Mouse (Mus musculus): Measurements from ENCODE around the gene Twf1.

The Twf1 gene

GRCm38 (mm10) chr15:94571501-94571900 lies 18.2 kb downstream of the Twf1 start:
- DNase-seq, result no peak

GRCm38 (mm10) chr15:94568496-94569182 lies 21.1 kb downstream of the Twf1 start:
- no peak for DNase-seq

GRCm38 (mm10) chr15:94565854-94566253 lies 23.8 kb downstream of the Twf1 start:
- no peak for DNase-seq

DNA sequence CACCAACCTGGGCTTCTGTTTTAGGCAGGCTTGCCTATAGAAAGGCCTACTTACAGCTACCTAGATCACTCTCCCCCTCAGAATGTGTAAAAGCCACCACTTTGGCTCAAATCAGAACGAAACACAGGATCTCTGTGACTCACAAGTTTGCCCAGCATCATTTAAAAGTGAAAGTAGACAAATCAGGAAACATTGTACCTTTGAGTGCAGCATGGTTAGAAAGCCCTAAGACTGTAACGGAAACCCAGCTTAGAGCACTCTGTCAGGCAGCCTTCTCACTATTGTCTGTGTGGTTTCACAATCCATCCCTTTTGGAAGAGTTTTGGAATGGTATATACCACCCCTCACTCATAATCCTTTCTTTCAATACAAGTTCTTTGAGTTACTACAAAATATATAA lies 24.8 kb downstream of the Twf1 start:
- DNase-seq, result no peak

DNA sequence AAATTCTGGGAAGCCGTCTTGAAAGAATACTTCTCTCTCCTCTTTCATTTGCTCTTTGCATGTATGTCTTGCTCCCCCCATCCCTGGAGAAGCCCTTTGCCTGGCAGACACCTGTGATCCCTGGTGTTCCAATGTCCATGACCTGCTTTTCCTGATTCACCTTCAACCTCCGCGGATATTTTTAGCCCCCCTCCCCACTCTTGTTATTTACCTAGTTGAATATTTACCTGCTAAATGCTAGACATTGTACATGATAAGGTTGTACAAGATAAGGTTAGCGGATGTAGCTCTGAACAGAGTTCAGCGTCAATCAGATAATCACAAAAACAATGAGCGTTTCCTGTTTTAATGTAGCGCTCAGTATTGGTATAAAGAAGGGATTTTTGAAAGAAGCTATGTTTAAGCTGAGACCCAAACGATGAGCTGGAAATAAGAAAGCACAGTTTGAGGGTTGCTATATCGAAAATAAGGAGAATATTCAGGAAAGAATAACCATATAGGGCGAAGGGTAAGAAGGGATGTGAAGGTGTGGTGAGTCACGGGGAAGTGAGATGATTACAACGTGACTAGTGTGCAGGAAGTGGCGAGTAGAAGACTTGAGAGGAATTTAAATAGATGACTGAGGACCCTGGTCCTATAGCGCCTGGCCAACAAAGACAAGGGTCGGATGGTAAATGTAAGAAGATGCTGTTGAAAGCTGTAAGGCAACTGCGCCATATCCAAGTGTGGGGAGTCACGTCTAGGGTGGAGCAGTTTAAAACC lies 30.6 kb downstream of the Twf1 start:
- DNase-seq, result no peak

DNA sequence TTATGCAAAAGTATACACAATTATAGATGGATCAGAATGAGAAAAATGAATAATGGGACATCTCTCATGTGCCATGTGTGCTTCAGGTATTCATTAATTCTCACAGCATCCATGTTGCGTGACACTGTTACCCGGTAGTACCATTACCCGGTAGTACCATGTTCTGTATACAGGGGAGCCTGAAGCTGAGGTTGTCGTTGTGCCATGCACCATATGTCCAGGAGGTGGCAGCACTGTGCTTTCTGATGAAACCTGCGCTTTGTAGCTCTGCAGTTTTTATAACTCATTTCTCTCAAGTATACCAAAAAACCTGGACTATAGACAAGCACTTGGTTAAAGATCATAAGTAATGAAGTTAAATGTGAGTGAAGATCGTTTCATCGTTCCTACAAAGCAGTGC lies 32.2 kb downstream of the Twf1 start:
- DNase-seq, result peak; percentile 94

- no peak for DNase-seq
These were observed 36.2 kb downstream of the Twf1 start for GRCm38 (mm10) chr15:94553536-94553935.

DNA sequence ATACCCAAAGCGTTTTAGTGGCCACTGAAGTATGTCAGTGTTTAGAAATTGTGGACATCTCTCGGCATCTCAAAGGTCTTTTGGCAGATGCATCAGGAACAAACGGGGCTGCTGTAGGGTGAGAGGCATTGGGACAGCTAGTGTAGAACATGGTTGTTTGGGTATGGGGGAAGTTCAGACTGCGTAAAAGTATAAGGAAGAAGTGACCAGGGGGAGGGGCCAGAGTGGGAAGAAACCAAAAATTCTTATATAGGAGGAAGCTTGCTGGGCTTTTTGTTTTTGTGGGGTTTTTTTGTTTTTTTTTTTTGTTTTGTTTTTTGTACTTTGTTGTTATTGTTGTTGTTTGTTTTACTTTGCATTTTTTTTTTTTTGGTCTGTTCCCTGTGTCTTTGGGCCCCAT lies 44.8 kb downstream of the Twf1 start:
- DNase-seq, result no peak

- DNase-seq, result no peak
These were observed 45.5 kb downstream of the Twf1 start for GRCm38 (mm10) chr15:94544052-94544636.

DNA sequence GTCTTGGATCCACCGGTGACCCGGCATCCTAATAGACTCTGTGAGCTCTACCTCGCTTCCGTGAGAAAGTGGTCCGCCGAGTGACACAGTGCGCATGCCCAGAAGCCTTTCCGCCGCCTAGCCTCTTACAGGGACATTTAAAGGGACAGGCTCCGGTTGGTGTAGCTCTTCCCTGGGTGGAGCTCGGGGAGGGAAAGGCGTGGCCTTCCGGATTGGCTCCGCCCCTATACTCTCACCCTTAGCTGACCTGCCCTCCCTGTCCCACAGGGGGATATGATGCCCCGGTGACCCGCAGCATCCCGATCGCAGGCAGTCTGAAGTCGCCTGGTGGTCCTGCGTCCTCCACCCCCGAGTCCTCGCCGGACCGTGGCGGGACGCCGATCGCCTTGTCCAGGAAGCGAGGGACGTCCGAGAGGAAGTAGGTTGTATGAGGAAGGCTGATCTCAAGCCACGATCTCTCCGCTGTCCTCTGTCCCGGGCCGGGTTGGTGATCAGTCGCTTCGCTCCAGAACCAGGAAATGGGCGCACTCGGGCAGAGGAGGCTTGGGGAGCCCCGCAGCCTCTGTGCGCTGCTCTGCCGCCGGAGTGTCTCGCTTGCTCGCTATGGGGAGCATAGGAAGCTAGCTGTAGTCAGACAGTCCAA lies 46.2 kb downstream of the Twf1 start, which contains the start of the genes Pus7l and Irak4:
TSS of gene Pus7l (minus strand) at position 139 of the 643 bp plus-strand sequence.
TSS of gene Irak4 (plus strand) at position 235 of the 643 bp plus-strand sequence.
- peak; percentile 92 for DNase-seq

- no peak for DNase-seq
These were observed 46.9 kb downstream of the Twf1 start for GRCm38 (mm10) chr15:94542567-94543408.

DNA sequence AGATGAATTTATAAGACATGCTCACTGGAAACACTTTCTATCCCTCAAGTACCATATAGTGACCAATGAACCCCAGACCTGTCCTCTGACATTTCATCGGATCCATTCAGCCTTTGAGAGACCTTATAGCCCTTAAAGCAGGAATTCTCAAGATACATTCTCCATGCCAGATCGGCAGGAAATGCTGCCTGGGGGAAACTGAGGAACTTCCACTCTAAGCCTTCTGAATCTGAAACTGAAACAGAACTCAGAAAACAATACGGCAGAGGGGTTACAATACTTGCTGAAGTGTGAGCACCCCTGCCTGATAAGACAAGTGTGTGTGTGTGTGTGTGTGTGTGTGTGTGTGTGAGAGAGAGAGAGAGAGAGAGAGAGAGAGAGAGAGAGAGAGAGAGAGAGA lies 50.4 kb downstream of the Twf1 start:
- no peak for DNase-seq

DNA sequence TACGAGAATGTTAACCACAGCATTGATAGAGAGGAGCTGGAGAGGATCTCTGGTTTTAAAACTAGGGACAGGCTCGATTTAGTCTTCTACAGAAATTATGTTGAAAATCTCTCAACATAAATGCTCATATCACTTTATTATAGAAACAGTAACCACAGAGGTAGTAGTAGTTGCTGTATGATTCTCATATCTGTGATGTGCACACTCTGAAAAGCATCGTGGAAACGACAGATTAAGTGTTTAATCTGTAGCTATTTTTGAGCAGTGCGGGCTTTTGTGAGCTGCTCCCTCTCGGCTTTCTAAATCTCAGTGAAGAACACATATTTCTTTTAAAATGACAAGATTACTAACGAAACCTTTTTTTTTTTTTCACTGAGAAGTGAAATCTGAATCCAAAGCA lies 54.2 kb downstream of the Twf1 start:
- DNase-seq, result no peak

GRCm38 (mm10) chr15:94532956-94533355 lies 56.7 kb downstream of the Twf1 start:
- no peak for DNase-seq

- no peak for DNase-seq
These were observed 57.4 kb downstream of the Twf1 start for GRCm38 (mm10) chr15:94532306-94532705.

GRCm38 (mm10) chr15:94530519-94530918 lies 59.2 kb downstream of the Twf1 start:
- DNase-seq, result no peak
